Mouse (Mus musculus) forebrain, embryonic 14.5 days (tissue): ENCODE results near the gene Rsf1. TPM values are rescaled to one million over a fixed set of nuclear protein-coding genes. Genes with fewer than 3 reads are reported as not detected.
A peak's percentile ranks its signal among the peaks of the same experiment; 100 is the strongest.

ENCODE experiments used
- ATAC-seq: fragments of 200-750 bp; cut with Nextera tagmentation; 2 replicates; pipeline ENCODE4 v1.8.0; 2017; ENCODE audit warnings: mild to moderate bottlenecking, moderate library complexity
- DNase-seq: peaks from one replicate; pipeline ENCODE4 v3.0.0-alpha.2; 2015; ENCODE audit warnings: low spot score
- H3K27ac ChIP-seq: fragments of 300-500 bp; sonication (generic); 2 replicates; pipeline ENCODE4 v1.5.1; 2014; ENCODE audit warnings: low read depth, mild to moderate bottlenecking, control low read depth, low read length, moderate library complexity
- H3K27me3 ChIP-seq: fragments of 300-500 bp; sonication (generic); replicated peaks from 2 replicates; pipeline ENCODE4 v1.6.1; 2014; ENCODE audit warnings: low read length, control low read depth, mixed read lengths; ENCODE audit not compliant: control insufficient read depth, insufficient read depth
- H3K36me3 ChIP-seq: fragments of 300-500 bp; sonication (generic); 2 replicates; pipeline ENCODE4 v1.6.1; 2014; ENCODE audit warnings: low read length, control low read depth; ENCODE audit not compliant: control insufficient read depth, insufficient read depth
- H3K4me1 ChIP-seq: fragments of 300-500 bp; sonication (generic); 2 replicates; pipeline ENCODE4 v1.6.1; 2014; ENCODE audit warnings: antibody characterized with exemption, low read length, control low read depth; ENCODE audit not compliant: control insufficient read depth, insufficient read depth
- H3K4me2 ChIP-seq: fragments of 300-500 bp; sonication (generic); 2 replicates; pipeline ENCODE4 v1.6.1; 2014; ENCODE audit warnings: mild to moderate bottlenecking, control low read depth, low read length
- H3K4me3 ChIP-seq: fragments of 300-500 bp; sonication (generic); 2 replicates; pipeline ENCODE4 v1.5.1; 2014; ENCODE audit warnings: low read depth, low read length, control low read depth
- H3K9ac ChIP-seq: fragments of 300-500 bp; sonication (generic); 2 replicates; pipeline ENCODE4 v1.6.1; 2014; ENCODE audit warnings: mild to moderate bottlenecking, low read length, control low read depth, moderate library complexity
- H3K9me3 ChIP-seq: fragments of 300-500 bp; sonication (generic); replicated peaks from 2 replicates; pipeline ENCODE4 v1.6.1; 2016; ENCODE audit warnings: low read length, control low read depth, mixed read lengths; ENCODE audit not compliant: control insufficient read depth
- WGBS: fragments of 180-500 bp; shearing (Covaris S2); extraction: QIAGEN DNeasy Blood & Tissue Kit; methylation state at CpG from one replicate; pipeline ENCODE4 v1.1.7; 2014; 5-methylcytosine and 5-hydroxymethylcytosine counted together
- polyA plus RNA-seq: library from polyadenylated mRNA; unstranded; fragments of >200 nt; fragmentation: Nextera tagmentation; extraction: Ambion mirVana; gene quantifications from 2 replicates; pipeline ENCODE4 v1.2.1, GENCODE M21; 2014

Gene Rsf1
- polyA plus RNA-seq, 1 experiment from 2014 or later: 21.4 TPM

DNA sequence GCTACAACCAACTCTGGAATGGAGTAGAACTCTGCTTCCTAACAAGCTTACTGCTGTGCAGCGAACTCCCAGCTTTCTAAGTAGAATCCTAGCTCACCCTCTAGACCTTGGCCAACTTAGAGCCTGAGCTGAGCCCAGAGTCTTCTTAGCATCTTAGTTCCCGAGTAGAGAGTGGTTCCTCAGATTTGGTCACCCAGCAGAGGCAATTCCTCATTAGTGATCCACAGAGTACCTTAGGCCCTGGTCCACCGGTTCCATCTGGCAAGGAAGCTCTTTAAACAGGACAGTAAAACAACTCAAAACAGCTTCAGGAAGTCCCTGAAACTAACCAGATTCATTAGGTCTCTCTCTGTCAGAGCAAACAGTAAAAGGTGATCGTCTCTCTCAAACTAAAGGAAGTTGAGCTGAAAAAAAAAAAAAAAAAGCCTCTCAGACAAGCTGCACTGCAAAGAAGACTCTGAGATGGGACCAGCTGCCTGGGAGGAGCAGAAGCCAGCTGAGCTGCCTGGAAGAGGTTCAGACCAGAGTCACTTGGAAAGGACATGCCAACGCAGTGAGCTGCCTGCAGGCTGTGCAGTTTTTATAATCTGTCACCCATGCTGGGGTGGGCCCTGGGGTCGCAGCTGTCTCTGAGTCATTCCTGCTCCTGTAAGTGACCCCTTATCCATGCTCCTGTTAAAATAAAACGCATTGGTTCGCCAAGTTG is 1.2 kb upstream of the Rsf1 start:
- Histone ChIP-seq H3K27ac (no peak overlapping the region), H3K9ac (peak overlapping the region; percentile 99), H3K4me1 (peaks cover 11% of the 10 kb centered on the region), H3K4me2 (peak overlapping the region; percentile 73), H3K36me3 (0 out of 2 replicates have a peak, but pooled peaks cover 5% of the 10 kb centered on the region), H3K27me3 (no peaks in the 10 kb centered on the region), H3K9me3 (no peaks in the 10 kb centered on the region), H3K4me3 (peak overlapping the region; percentile 99)
- 28% methylated on average over 8 of the region's 8 CpGs for WGBS
- peak; percentile 52 for DNase-seq
- ATAC-seq: no peak

DNA sequence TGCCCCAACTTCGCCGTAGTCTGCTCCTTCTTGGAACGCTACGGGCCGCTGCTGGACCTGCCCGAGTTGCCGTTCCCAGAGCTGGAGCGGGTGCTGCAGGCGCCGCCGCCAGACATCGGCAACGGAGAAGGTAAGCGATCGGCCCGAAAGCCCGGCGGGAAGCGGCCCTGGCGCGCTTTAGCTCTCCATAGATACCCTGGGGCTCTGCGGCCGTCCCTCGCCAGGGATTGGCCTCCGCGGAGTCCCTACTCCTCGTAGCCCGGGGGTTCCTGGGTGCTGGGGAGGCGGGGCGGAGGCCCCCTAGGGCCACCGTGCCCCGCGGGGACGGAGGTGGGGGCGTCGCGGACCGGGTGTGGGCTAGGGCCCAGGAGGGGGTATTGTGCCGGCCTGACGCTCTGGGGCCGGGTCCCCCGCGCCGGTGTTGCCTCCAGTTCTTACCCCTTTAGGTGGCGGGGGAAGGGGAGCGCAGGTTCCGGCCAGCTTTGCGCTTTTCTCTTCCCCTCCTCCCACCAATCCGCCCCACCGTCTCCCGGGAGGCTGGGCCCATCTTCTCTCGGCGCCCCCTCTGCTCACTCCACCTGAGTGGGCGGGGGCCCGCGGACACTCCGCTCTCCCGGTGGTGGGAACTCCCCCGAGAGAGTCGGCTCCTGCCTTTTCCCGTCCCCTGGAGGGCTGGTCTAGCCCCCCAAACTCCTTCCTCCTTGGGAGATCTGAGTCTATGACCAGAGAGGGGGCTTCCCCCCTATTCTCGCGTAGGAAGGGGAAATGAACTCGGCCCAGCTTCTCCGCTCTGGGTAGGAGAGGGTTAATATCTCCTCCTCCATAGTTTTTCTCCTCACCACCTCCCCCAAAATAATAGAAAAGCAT is 520 bp downstream of the Rsf1 start:
- DNase-seq (no peak), ATAC-seq (peak; percentile 51)
- peak overlapping the region; percentile 98 for H3K27ac ChIP-seq
- peak overlapping the region; percentile 73 for H3K4me2 ChIP-seq
- H3K4me3 ChIP-seq: peak overlapping the region; percentile 99
- 0 out of 2 replicates have a peak, but pooled peaks cover 2% of the 10 kb centered on the region for H3K36me3 ChIP-seq
- WGBS: under 1% methylated on average over 46 of the region's 65 CpGs
- peaks cover 11% of the 10 kb centered on the region for H3K4me1 ChIP-seq
- H3K27me3 ChIP-seq: no peaks in the 10 kb centered on the region
- peak overlapping the region; percentile 99 for H3K9ac ChIP-seq
- no peaks in the 10 kb centered on the region for H3K9me3 ChIP-seq

DNA sequence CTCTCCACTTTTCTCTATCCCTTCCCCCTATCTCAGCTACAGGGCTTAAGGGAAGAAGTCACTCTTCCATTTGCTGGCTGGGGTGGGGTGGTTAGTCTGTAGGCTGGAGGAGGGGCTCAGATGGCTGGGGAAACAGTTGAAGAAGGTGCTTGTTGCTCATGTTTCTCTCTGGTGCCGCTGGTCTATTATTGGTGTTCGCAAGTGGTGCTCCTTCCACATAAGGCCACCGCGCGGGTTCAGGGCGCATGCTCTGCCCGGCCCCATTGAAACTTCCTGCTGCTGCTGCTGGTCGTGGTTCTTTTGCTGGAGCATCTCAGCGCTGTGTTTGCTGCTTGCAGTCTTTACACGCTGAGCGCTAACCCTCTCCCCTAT is 1.1 kb downstream of the Rsf1 start:
- no peaks in the 10 kb centered on the region for H3K9me3 ChIP-seq
- WGBS: 0% methylated on average over 11 of the region's 11 CpGs
- DNase-seq (peak; percentile 88), ATAC-seq (peak; percentile 40)
- H3K36me3 ChIP-seq: no peaks in the 10 kb centered on the region
- H3K9ac ChIP-seq: peak overlapping the region; percentile 99
- peak overlapping the region; percentile 73 for H3K4me2 ChIP-seq
- peaks cover 11% of the 10 kb centered on the region for H3K4me1 ChIP-seq
- H3K27me3 ChIP-seq: no peaks in the 10 kb centered on the region
- peak overlapping the region; percentile 99 for H3K4me3 ChIP-seq
- H3K27ac ChIP-seq: peak overlapping the region; percentile 98

DNA sequence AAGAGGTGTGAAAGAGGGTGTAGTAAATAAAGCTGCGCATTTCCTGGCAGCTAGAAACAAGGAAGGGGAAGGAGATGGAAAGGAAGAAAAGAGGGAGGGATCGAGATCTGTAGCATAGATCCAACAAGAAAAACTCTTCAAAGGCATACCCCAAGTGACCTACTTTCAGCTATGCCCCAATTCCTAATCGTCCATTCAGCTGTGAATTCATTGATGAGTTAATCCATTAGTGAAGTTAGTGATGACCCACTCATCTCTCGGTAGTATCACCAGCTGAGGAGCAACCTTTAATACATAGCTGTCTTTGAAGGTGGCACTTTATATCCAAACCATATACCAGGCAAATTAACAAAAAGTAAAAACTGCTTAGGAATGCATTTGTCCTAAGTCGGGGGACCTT is 8.8 kb downstream of the Rsf1 start:
- Histone ChIP-seq H3K4me2 (no peak overlapping the region), H3K4me3 (no peak overlapping the region), H3K27ac (no peak overlapping the region), H3K9me3 (no peaks in the 10 kb centered on the region), H3K36me3 (0 out of 2 replicates have a peak, but pooled peaks cover 2% of the 10 kb centered on the region), H3K4me1 (no peaks in the 10 kb centered on the region), H3K9ac (no peak overlapping the region), H3K27me3 (no peaks in the 10 kb centered on the region)
- DNase-seq (no peak), ATAC-seq (no peak)
- 74% methylated on average over 5 of the region's 5 CpGs for WGBS

DNA sequence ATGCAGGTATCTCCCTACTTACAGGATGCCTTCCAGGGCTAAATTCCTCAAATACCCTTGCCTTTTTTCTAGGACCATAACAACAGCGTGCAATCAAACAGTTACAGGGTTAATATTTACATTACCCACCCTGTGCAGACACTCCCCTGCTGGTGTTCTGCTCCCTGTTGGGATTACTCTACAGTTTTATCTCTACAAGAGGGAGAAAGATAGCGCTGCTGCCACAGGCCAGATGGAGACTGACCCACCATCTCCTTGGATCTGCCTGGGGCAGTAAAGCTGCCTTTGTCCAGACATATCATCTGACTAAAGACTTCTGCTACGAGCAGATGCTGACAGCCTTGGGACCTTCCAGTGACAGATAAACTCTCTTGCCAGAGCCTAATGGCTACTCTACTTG is 10.8 kb downstream of the Rsf1 start:
- Histone ChIP-seq H3K9ac (peak overlapping the region; percentile 5; the same call in 1 of the 2 replicates), H3K4me3 (no peak overlapping the region), H3K27me3 (no peaks in the 10 kb centered on the region), H3K27ac (no peak overlapping the region), H3K4me1 (no peaks in the 10 kb centered on the region), H3K9me3 (no peaks in the 10 kb centered on the region), H3K4me2 (no peak overlapping the region), H3K36me3 (0 out of 2 replicates have a peak, but pooled peaks cover 2% of the 10 kb centered on the region)
- 82% methylated on average over 3 of the region's 3 CpGs for WGBS
- DNase-seq: no peak
- ATAC-seq: no peak

DNA sequence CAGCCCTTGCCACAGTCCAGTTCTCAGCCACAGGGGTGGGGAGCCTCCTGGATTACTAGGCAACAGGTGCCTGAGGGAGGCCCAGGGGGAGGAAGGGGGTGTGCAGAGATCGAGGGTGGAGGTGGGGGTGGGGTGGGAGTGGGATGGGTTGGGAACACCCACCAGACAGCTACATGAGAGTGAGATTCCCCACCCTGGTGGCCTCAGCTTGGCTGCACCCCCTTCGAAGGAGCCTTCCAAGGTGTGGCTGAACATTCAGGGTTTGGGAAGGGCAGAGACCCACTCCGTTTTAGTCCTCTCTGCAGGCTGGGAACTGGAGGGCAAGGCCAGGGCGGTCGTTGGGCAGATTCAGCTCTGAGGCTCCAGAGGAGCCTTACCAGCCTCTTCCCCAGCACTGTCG is 11.6 kb downstream of the Rsf1 start:
- H3K9ac ChIP-seq: no peak overlapping the region
- 96% methylated on average over 6 of the region's 6 CpGs for whole genome bisulfite sequencing
- H3K36me3 ChIP-seq: 0 out of 2 replicates have a peak, but pooled peaks cover 2% of the 10 kb centered on the region
- ATAC-seq (no peak), DNase-seq (no peak)
- no peaks in the 10 kb centered on the region for H3K9me3 ChIP-seq
- H3K27me3 ChIP-seq: no peaks in the 10 kb centered on the region
- no peak overlapping the region for H3K4me3 ChIP-seq
- no peak overlapping the region for H3K27ac ChIP-seq
- no peak overlapping the region for H3K4me2 ChIP-seq
- H3K4me1 ChIP-seq: no peaks in the 10 kb centered on the region

DNA sequence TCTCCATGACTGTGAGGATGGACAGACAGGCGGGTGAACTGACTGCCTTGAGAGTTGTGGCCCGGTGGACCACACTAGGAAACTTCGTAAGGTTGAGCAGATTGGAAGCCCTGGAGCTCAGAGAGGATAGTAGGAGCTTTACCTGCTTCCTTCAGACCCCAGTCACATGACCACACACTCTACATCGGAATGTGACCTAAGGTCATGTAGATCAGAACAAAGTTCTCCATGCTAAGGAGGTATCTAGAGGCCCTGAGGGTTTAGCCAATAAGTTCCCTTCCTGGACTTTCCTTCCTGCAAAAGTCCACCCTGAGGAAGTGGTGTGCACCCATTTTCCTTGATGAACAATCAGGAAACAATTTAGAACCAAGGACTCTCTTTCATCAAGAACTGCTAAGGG is 12.7 kb downstream of the Rsf1 start:
- DNase-seq: no peak
- Histone ChIP-seq H3K36me3 (0 out of 2 replicates have a peak, but pooled peaks cover 2% of the 10 kb centered on the region), H3K4me3 (no peak overlapping the region), H3K9me3 (no peaks in the 10 kb centered on the region), H3K4me1 (no peaks in the 10 kb centered on the region), H3K4me2 (no peak overlapping the region), H3K9ac (no peak overlapping the region), H3K27ac (no peak overlapping the region), H3K27me3 (no peaks in the 10 kb centered on the region)
- whole genome bisulfite sequencing: 94% methylated on average over 4 of the region's 4 CpGs
- ATAC-seq: no peak

DNA sequence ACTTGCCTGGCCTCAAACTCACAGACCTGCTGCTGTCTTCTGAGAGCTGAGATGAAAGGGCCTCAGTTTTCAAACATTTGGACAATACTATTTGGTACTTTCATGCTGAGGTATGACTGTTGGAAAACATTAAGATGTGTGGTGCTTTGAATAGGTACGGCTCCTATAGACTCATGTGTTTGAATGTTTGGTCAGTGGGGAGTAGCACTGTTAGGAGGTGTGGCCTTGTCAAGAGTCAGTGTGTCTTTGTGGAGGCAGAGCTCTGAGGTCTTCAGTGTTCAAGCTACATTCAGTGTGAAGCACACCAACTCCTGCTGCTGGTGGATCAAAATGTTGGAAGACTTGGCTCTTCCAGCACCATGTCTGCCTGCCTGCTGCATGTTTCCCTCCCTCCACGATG is 13.8 kb downstream of the Rsf1 start:
- H3K27me3 ChIP-seq: no peaks in the 10 kb centered on the region
- DNase-seq: no peak
- ATAC-seq: no peak
- H3K9ac ChIP-seq: no peak overlapping the region
- no peaks in the 10 kb centered on the region for H3K4me1 ChIP-seq
- H3K4me3 ChIP-seq: no peak overlapping the region
- H3K27ac ChIP-seq: no peak overlapping the region
- 95% methylated on average over 2 of the region's 2 CpGs for WGBS
- H3K9me3 ChIP-seq: no peaks in the 10 kb centered on the region
- H3K36me3 ChIP-seq: 0 out of 2 replicates have a peak, but pooled peaks cover 2% of the 10 kb centered on the region
- H3K4me2 ChIP-seq: no peak overlapping the region

DNA sequence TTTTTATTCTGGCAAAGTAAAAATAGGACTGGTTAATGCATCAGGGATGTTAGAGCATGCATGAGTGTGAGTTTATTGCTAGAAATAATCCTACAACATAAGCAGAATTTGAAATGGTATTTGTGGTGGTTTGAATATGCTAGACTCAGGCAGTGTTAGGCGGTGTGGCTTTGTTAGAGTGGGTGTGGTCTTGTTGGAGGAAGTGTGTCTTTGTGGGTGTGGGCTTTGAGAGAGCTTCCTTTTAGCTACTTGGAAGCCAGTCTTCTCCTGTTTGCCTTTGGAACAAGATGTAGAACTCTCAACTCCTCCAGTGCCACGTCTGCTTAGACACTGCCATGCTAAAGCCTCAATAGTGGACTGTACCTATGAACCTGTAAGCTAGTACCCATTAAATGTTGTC is 18.9 kb downstream of the Rsf1 start:
- H3K9me3 ChIP-seq: no peaks in the 10 kb centered on the region
- H3K9ac ChIP-seq: no peak overlapping the region
- no peak overlapping the region for H3K4me3 ChIP-seq
- DNase-seq (no peak), ATAC-seq (no peak)
- H3K27me3 ChIP-seq: no peaks in the 10 kb centered on the region
- no peaks in the 10 kb centered on the region for H3K4me1 ChIP-seq
- H3K36me3 ChIP-seq: 0 out of 2 replicates have a peak, but pooled peaks cover 3% of the 10 kb centered on the region
- 97% methylated on average over 2 of the region's 2 CpGs for WGBS
- no peak overlapping the region for H3K4me2 ChIP-seq
- no peak overlapping the region for H3K27ac ChIP-seq
